Comparison of ENCODE assay signal across 22 mouse cellular contexts in the genomic region with DNA sequence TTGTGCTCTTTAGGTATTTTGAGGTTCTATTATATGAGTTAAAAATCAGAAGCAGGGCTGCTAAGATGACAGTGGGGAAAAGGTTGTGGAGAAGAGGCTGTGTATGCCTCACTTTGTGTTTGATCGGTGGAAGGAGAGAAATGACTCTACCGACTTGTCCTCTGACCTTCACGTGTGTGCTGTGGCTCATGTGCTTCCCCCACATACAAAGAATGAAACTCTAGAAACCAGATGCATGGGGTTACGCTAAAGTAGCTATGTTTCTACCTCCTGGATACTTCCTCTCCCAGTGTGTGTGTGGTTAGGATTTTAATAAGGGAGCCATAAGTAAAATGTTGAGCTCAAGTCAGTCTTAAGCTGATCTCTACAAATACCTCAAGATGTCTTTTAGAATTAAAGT.
DNase-seq lines count a peak whose midpoint lies in the region; ATAC-seq and TF ChIP-seq lines count a peak whose summit lies in the region.
"Had no signal": no experiment of that assay in that cellular context is flagged by ENCODE, and none has a peak within 500 bp of the region (broad histone marks: within the 10 kb centered on the region; RNA-seq: fewer than 3 reads in every experiment).

No protein-coding gene starts in this region.

- DNase-seq in CD4-positive, CD25-positive, alpha-beta regulatory T cell, adult 2 months (ENCODE audit: low read depth, low spot score) = peak; percentile 7
- DNase-seq in midbrain, embryonic 11.5 days (ENCODE audit: low spot score, missing footprints) = peak; percentile 10
- DNase-seq in induced T-regulatory cell, adult 2 months (ENCODE audit: low read depth) = peak; percentile 27
- DNase-seq in layer of hippocampus, adult 2 months (ENCODE audit: low spot score in 2 of 2) = no peak
- DNase-seq: adrenal gland, adult 8-10 months; adrenal gland, postnatal 14 days; adrenal gland, postnatal 36 days; cerebellum, adult 11-12 months; cerebellum, adult 2 months; cerebellum, adult 9-10 months; cerebellum, postnatal 10 days; cerebellum, postnatal 25 days; forebrain, postnatal 0 days had no signal

- no peaks in the 10 kb centered on the region for H3K36me3 ChIP-seq in midbrain, embryonic 11.5 days (ENCODE audit: control insufficient read depth, insufficient read depth, low read length)
- no peaks in the 10 kb centered on the region for H3K36me3 ChIP-seq in midbrain, embryonic 16.5 days (ENCODE audit: control insufficient read depth, insufficient read depth, low read length)
- H3K36me3 ChIP-seq: embryonic facial prominence, embryonic 10.5 days; embryonic facial prominence, embryonic 12.5 days; forebrain, embryonic 15.5 days; G1E had no signal

- no peaks in the 10 kb centered on the region for H3K9me3 ChIP-seq in midbrain, embryonic 11.5 days (ENCODE audit: control insufficient read depth, low read length)
- H3K9me3 ChIP-seq in midbrain, embryonic 16.5 days (replicated peaks; ENCODE audit: control insufficient read depth, low read length, poor library complexity, severe bottlenecking) = no peaks in the 10 kb centered on the region
- H3K9me3 ChIP-seq: embryonic facial prominence, embryonic 10.5 days; embryonic facial prominence, embryonic 12.5 days; forebrain, embryonic 13.5 days; forebrain, embryonic 15.5 days had no signal

- H3K4me2 ChIP-seq in midbrain, embryonic 11.5 days = no peak overlapping the region
- H3K4me2 ChIP-seq in midbrain, embryonic 16.5 days (ENCODE audit: low read length) = no peak overlapping the region
- H3K4me2 ChIP-seq: embryonic facial prominence, embryonic 12.5 days; forebrain, embryonic 13.5 days; forebrain, embryonic 15.5 days had no signal

- no peaks in the 10 kb centered on the region for H3K4me1 ChIP-seq in midbrain, embryonic 11.5 days (ENCODE audit: control insufficient read depth, insufficient read depth, low read length)
- H3K4me1 ChIP-seq in midbrain, embryonic 16.5 days (ENCODE audit: control insufficient read depth, insufficient read depth, low read length) = no peaks in the 10 kb centered on the region
- H3K4me1 ChIP-seq: embryonic facial prominence, embryonic 12.5 days; forebrain, embryonic 13.5 days; forebrain, embryonic 15.5 days had no signal

- H3K27me3 ChIP-seq in midbrain, embryonic 11.5 days (ENCODE audit: control insufficient read depth, insufficient read depth, low read length) = no peaks in the 10 kb centered on the region
- H3K27me3 ChIP-seq in midbrain, embryonic 16.5 days (ENCODE audit: control insufficient read depth, insufficient read depth, low read depth, low read length) = no peaks in the 10 kb centered on the region
- H3K27me3 ChIP-seq: embryonic facial prominence, embryonic 12.5 days; forebrain, embryonic 13.5 days; forebrain, embryonic 15.5 days; Patski had no signal

- WGBS in midbrain, embryonic 11.5 days = 92% methylated on average over 4 of the region's 4 CpGs
- whole genome bisulfite sequencing in midbrain, embryonic 16.5 days = 92% methylated on average over 4 of the region's 4 CpGs

- H3K4me3 ChIP-seq in midbrain, embryonic 11.5 days (ENCODE audit: low read depth, low read length) = no peak overlapping the region
- H3K4me3 ChIP-seq in midbrain, embryonic 16.5 days (ENCODE audit: low read depth, low read length) = no peak overlapping the region
- H3K4me3 ChIP-seq in layer of hippocampus, adult 2 months = no peak overlapping the region
- H3K4me3 ChIP-seq: embryonic facial prominence, embryonic 10.5 days; embryonic facial prominence, embryonic 12.5 days; forebrain, embryonic 13.5 days; forebrain, embryonic 15.5 days had no signal

- H3K9ac ChIP-seq in midbrain, embryonic 11.5 days (ENCODE audit: low read length) = no peak overlapping the region
- H3K9ac ChIP-seq in midbrain, embryonic 16.5 days (ENCODE audit: low read depth, low read length) = no peak overlapping the region
- H3K9ac ChIP-seq: embryonic facial prominence, embryonic 12.5 days; forebrain, embryonic 13.5 days; forebrain, embryonic 15.5 days; forebrain, postnatal 0 days had no signal

- no peak overlapping the region for H3K27ac ChIP-seq in midbrain, embryonic 11.5 days (ENCODE audit: low read depth, low read length)
- H3K27ac ChIP-seq in midbrain, embryonic 16.5 days (ENCODE audit: low read length) = no peak overlapping the region
- no peak overlapping the region for H3K27ac ChIP-seq in layer of hippocampus, adult 2 months
- H3K27ac ChIP-seq: embryonic facial prominence, embryonic 10.5 days; embryonic facial prominence, embryonic 12.5 days; forebrain, embryonic 13.5 days; forebrain, embryonic 15.5 days had no signal

- ATAC-seq in CD4-positive, CD25-positive, alpha-beta regulatory T cell, adult 4 months = no peak
- ATAC-seq in midbrain, embryonic 11.5 days (ENCODE audit: low FRiP score) = no peak
- no peak for ATAC-seq in midbrain, embryonic 16.5 days
- ATAC-seq: activated CD4-positive, CD25-positive, alpha-beta regulatory T cell, adult 4 months; forebrain, embryonic 13.5 days; forebrain, embryonic 15.5 days; forebrain, postnatal 0 days; Patski had no signal

- no peak for TF ChIP-seq CTCF in layer of hippocampus, adult 2 months (conservative IDR thresholded peaks at IDR 0.05)

Comparison
In these comparisons a context has a peak if more than half of its experiments do, and no peak if none do; other contexts are left out.
1. DNase-seq: peak in CD4-positive, CD25-positive, alpha-beta regulatory T cell, adult 2 months (single experiment), midbrain, embryonic 11.5 days (single experiment) and induced T-regulatory cell, adult 2 months (single experiment); none in layer of hippocampus, adult 2 months (0 of 2).